Mouse (Mus musculus) lung, adult 2 months (tissue): Measurements from ENCODE around the gene Ifitm5.

Experiments used
- CTCF ChIP-seq: fragments of 200-500 bp; IDR thresholded peaks from 2 replicates; pipeline ENCODE4 v1.5.1; 2011; ENCODE audit warnings: mild to moderate bottlenecking, low read length, control low read depth; ENCODE audit not compliant: insufficient read depth
- POLR2A ChIP-seq: fragments of 200-500 bp; IDR thresholded peaks from 2 replicates; pipeline ENCODE4 v1.6.1; 2011; ENCODE audit warnings: low read depth, mild to moderate bottlenecking, control low read depth, low read length, borderline replicate concordance; ENCODE audit errors: extremely low read depth

DNA sequence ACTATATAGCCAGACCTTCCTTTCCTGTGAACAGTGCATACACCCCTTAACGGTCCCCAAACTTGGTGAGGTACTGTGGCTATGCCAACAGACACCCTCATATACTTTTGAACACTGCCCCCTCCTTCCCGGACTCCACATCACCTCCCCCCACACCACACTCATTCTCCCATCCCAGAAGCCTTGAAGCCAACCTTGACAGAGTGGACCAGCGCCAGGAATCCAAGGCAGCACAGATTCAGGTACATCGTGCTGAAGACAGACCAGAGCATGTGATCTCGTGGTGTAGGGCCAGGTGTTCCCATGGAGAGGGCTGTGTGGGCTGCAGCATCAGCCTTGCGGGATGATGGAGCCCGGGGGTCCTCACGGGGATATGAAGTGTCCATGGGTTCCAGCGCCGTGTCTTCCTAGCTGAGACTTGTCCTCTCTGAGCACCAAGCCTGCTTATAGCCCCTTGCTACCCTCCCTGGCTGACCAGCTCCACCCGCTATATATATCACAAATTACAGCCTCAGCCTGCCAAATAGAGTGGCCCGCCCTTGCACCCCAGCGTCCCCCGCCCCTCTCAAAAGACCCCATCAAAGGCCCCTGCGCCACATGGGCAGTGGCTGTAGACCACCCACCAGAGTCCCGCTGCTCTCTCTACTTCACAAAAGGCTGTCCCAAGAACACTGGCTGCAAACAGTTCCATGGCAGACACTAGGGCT lies at the start of gene Ifitm5:
- TF ChIP-seq CTCF, result no peak
- TF ChIP-seq POLR2A, result no peak
